Mouse (Mus musculus): ENCODE measurements at regions not wholly inside any gene's neighbourhood (a gene's known extent, or its start where the extent isn't known, plus 50 kb on each side); places are given as distances from the start of the nearest gene placed in this dataset.
"Not testable (repeated sequence)": the region's sequence is repeated elsewhere in the genome, so short reads cannot be mapped to it uniquely, and the experiment has no call there.

- no peak for ATAC-seq
These were observed 207.2 kb upstream of the Prok2 start for GRCm38 (mm10) chr6:99933404-99933803.

- ATAC-seq: no peak
These were observed 206.7 kb upstream of the Prok2 start for GRCm38 (mm10) chr6:99932923-99933322.

GRCm38 (mm10) chr6:99932405-99932804, 206.2 kb upstream of the Prok2 start:
- no peak for ATAC-seq

GRCm38 (mm10) chr6:99931588-99931987, 205.4 kb upstream of the Prok2 start:
- no peak for ATAC-seq

GRCm38 (mm10) chr6:99930316-99930715, 204.1 kb upstream of the Prok2 start:
- no peak for ATAC-seq

- no peak for ATAC-seq
These were observed 201.9 kb upstream of the Prok2 start for GRCm38 (mm10) chr6:99927933-99928555.

GRCm38 (mm10) chr6:99924181-99924580, 198.0 kb upstream of the Prok2 start:
- no peak for ATAC-seq

GRCm38 (mm10) chr6:99921966-99922365, 195.8 kb upstream of the Prok2 start:
- ATAC-seq: no peak

- ATAC-seq: no peak
These were observed 193.8 kb upstream of the Prok2 start for GRCm38 (mm10) chr6:99919816-99920562.

- ATAC-seq: no peak
These were observed 192.2 kb upstream of the Prok2 start for GRCm38 (mm10) chr6:99918351-99918750.

GRCm38 (mm10) chr6:99909921-99910320, 183.7 kb upstream of the Prok2 start:
- no peak for ATAC-seq

- no peak for ATAC-seq
These were observed 183.3 kb upstream of the Prok2 start for GRCm38 (mm10) chr6:99909459-99909858.

- ATAC-seq: no peak
These were observed 181.9 kb upstream of the Prok2 start for GRCm38 (mm10) chr6:99908066-99908465.

- ATAC-seq: no peak
These were observed 179.0 kb upstream of the Prok2 start for GRCm38 (mm10) chr6:99905194-99905593.

GRCm38 (mm10) chr6:99904607-99905006, 178.4 kb upstream of the Prok2 start:
- ATAC-seq: no peak

GRCm38 (mm10) chr6:99904044-99904443, 177.9 kb upstream of the Prok2 start:
- ATAC-seq: not testable (repeated sequence)

- no peak for ATAC-seq
These were observed 175.4 kb upstream of the Prok2 start for GRCm38 (mm10) chr6:99901564-99901963.

- no peak for ATAC-seq
These were observed 175.0 kb upstream of the Prok2 start for GRCm38 (mm10) chr6:99901146-99901545.

- no peak for ATAC-seq
These were observed 173.5 kb upstream of the Prok2 start for GRCm38 (mm10) chr6:99899704-99900103.

- no peak for ATAC-seq
These were observed 171.9 kb upstream of the Prok2 start for GRCm38 (mm10) chr6:99898077-99898476.

GRCm38 (mm10) chr6:99895558-99895957, 169.4 kb upstream of the Prok2 start:
- no peak for ATAC-seq

GRCm38 (mm10) chr6:99893936-99894335, 167.7 kb upstream of the Prok2 start:
- ATAC-seq: no peak

- ATAC-seq: no peak
These were observed 166.0 kb upstream of the Prok2 start for GRCm38 (mm10) chr6:99892204-99892603.

GRCm38 (mm10) chr6:99891790-99892189, 165.6 kb upstream of the Prok2 start:
- no peak for ATAC-seq

All from inflammation-experienced regulatory T-cells, adult 6 months (primary cell).